Mouse (Mus musculus) heart, adult 8-10 months (tissue): ENCODE results near the gene Sh3bp5. TPM values are rescaled to one million over a fixed set of nuclear protein-coding genes. Genes with fewer than 3 reads are reported as not detected.

Source experiments
- DNase-seq: peaks from one replicate; pipeline ENCODE4 v3.0.0; 2022; ENCODE audit warnings: low spot score
- total RNA-seq, 4 experiments: library from RNA; stranded (reverse); gene quantifications; 2 replicates each; pipeline ENCODE4 v1.2.4; 2022

The Sh3bp5 gene
- total RNA-seq, 4 experiments from 2014 or later, result 38.6 to 50.6 (median 50.1) TPM

DNA sequence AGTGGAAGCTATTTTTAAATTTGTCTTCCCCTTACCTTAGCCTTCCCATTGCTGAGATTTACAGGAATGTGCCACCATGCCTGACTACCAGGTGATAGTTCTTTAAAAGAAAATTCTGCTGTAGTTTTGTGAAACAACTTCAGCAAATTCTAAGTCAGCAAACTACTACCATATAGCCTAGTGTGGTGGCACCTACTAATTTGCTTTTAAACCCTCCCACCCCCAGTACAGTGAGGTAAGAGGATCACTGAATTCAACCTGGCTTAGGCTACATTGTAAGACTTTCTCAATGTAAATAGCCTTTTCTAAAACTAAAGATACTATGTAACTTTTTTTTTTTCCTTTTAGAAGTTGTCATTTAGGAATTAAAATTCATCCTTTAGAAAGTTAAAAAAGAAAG lies 97.9 kb downstream of the Sh3bp5 start:
- no peak for DNase-seq

DNA sequence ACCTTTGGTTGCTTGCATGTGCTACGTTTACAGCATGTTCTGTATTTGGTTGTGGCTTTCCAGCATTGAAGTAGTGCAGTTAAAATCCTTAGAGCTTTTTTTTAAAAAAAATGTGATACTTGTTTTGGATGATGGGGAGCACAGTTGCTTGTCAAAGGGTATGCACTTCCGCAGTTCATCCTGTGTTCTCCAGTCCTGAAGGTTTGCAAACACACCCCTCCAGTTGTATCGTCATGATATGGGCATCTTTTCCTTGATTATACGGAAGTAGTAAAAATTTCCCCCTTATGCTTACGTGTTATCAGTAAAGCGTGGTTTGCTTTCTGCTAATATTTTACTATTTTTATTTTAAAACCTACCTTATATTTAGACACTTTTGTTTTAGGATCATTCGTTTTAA lies 98.5 kb downstream of the Sh3bp5 start:
- DNase-seq, result peak; percentile 9

DNA sequence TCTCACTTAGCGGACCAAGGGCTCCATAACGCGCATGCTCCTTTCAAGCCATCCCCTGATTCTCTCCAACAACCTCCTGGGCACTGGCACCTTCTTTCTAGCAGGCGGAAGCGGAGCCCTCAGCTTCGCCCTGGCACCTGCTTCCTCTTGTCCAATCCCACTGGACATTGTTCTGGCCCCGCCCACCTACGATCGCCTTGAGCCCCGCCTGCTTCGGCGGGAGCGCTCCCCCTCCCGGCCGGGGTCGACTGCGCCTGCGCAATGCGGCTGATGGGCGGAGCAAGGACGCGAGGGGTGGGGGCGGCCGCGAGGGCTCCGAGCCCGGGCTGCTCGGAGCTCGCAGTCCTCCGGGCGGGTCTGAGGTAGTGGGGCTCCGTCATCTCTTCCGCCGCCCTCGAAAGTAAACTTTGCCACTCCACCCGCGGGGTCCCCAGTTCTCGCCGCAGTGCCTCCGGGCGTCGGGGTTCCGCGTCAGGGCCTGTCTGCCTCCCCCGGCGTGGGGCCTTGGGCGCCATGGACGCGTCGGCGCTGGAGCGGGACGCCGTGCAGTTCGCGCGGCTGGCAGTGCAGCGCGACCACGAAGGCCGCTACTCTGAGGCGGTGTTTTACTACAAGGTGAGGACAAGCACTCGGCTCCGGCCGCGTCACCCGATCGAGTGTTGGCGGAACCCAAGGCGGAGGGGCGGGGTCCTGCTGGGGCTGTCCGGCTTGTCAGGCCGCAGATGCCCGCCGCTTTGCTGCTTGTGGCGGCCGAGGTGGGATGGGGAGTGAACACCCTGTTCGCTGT lies 99.3 kb downstream of the Sh3bp5 start, which contains the start of gene Capn7:
Gene Capn7, plus strand, starts transcription at position 270 of the 787 bp plus-strand sequence.
- peak; percentile 96 for DNase-seq

DNA sequence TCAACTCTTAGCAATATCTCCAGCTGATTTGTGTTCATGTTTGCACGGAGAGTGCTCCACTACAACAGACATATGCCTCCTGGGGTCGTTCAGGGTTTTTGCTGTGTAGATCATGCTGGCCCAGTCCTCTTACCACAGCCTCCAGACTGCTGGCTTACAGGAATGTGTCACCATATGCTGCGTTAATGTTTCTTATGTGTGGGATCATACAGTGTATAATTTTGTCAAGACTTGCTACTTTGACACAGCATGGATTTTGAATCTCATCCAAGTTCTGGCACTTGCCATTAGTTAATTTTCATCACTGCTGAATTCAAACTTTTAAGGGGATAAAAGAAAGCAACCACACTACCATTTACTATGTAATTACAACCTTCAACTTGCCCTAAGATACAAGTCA lies 100.1 kb downstream of the Sh3bp5 start:
- DNase-seq, result no peak

DNA sequence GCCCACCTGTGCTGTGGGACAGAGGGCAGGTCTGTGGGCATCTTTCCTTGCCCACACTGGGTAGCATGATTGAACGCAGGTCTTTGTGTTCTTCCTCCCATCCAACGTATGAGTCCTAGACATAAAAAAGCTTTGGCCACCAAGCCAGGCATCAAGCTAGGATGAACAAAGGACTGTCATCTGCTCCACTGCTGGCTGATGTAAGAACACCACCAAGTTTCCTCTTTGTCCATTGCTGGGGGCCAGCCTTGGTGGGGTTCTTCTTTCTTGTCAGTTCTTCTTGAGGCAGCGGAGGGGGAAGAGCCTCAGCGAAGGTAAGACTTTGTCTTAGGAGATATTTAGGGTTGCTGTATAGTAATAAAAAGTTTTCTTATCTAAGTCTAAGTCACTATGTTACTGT lies 104.9 kb downstream of the Sh3bp5 start:
- DNase-seq, result no peak

DNA sequence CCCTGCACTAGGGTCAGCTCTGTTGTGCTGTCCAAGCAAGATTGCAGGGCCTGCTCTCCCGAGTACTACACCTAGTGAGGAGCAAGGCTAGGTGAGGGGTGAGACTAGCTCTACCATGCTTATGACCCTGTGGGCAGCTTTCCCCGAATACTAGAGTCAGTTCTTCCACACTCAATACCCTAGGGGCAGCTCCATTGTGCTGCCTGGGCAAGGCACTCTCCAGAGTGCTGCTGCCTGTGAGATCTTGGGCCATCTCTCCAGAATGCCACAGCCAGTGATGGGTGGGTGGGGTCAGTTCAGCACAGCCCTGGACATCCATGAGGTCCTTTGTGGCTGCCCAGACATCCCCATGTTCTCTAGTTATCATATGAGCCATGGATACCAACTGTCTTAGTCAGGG lies 106.1 kb downstream of the Sh3bp5 start:
- DNase-seq, result no peak

DNA sequence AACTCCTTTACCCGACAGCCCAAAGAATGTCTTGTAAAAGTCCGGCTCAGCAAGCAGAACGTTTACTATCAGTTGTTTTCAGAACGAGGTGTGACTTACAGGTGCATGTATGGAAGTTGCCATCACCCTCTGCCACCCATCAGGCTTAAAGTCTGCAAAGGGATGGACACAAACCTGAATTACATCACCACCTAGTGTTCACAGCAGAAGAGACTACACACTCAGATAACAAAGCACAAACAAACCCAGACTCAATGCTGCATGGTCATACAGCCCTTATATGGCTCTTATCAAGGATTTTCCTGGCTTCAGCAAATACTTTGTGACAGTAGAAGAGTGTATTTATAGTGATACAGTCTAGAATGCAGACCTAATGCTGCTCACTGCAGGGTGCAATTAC lies 108.2 kb downstream of the Sh3bp5 start:
- no peak for DNase-seq

DNA sequence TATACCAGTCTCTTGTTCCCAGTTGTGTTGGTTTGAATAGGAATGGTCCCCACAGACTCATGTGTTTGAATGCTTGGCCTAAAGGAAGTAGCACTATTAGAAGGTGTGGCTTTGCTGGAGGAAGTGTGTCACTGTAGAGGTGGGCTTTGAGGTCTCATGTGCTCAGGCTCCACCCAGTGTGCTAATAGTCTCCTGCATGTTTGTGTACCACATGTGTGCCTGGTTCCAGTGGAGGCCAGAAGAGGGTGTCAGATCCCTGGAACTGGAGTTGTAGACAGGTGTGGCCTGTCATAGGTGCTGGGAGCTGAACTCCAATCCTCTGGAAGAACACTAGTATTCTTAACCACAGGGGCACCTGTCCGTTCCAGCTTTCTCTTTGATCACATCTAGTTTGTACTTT lies 108.7 kb downstream of the Sh3bp5 start:
- no peak for DNase-seq

DNA sequence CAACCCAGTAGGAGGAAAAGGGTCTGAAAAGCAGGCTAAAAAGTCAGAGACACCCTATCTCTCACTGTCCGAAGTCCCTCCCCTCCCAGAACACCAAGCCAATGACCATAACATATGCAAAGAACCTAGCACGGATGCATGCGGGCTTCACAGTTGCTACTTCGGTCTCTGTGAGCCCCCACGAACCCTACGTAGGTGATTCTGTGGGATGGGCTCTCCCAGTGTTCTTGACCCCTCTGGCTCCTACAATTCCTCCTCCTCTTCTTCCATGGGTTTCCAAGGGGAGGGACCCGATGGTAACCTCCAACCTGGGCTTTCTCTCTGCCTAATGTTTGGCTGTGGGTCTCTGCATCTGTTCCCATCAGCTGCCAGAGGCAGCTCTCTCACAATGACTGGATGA lies 109.1 kb downstream of the Sh3bp5 start:
- DNase-seq, result no peak

DNA sequence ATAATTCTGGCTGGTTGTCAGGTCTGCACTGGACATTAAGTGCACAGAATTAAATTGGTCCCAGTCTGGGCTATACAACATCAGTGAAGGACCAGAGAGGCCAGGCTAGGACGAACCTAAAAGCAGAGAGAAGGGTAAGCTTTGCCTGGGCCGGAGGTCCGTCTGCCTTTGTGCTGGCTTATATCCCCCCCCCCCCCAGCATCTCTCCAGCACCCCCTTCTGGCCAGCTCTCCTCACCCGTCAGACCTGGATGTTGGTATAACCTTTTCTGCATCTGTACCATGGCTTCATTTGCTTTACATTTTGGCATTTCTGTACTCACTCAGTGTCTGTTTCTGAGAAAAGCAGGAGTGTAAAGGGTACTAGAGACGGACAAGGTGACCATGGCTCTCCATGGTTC lies 110.3 kb downstream of the Sh3bp5 start:
- no peak for DNase-seq

DNA sequence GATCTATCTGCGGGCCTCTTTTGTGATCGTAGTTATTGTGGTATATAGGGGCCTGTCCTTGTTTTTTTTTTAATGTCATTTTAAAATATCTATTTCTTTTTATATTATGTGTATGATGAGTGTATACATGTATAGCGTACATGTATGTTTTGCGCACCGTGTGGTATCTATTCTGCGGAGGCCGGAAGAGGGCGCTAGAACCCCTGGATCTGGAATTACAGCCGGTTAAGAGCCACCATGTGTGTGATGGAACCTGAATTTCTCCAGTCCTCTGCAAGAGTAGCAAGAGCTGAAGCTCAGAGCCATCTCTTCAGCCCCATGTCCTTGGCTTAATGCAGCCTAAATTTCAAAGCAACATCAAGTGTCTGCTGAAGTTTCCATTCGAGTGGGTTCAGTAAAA lies 111.0 kb downstream of the Sh3bp5 start:
- no peak for DNase-seq

DNA sequence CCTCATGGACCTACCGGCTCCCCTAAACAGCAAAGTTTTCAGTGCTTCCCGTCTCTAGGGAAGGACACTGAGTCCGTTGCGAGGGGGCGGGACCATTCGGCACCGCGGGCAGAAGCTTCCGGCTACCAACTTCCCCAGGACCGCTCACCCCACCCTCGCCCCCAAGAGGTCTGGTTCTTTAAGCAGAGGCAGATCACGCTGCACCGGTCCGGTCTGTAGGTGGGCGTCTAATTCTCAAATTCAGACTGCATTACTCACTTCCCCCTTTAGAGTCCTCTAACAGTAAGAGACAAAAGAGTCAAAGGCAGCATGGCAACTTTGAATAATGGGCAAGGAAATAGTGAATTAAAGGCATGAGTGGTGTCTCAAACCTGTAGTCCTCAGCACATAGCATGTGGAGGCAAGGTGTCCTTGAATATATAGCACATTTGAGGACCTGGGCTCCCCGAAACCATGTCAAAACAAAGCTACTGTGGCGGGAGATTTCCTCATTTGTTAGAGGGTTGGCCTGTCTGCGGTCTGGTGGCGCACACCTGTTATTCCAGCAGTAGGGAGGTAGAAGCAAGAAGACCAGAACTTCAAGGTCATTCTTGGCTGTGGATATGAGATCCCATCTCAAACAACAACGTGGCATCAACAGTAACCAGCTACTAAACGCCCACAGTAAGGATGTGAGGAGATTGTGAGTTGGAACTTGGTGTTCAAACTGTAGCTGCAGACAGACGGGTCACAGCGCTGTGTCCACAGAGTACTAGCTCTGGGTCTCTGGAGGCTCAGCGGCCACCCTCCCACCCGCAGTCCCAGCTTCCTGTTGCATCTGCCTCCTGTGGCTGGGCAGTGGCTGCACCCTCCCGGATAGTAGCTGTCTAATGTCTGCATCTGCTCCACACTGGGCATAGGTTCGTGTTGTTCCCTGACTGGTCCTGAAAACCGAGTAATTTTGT lies 111.8 kb downstream of the Sh3bp5 start, which contains the start of gene Dnah1:
Gene Dnah1, minus strand, starts transcription at position 48 of the 944 bp plus-strand sequence.
- peak; percentile 15 for DNase-seq

DNA sequence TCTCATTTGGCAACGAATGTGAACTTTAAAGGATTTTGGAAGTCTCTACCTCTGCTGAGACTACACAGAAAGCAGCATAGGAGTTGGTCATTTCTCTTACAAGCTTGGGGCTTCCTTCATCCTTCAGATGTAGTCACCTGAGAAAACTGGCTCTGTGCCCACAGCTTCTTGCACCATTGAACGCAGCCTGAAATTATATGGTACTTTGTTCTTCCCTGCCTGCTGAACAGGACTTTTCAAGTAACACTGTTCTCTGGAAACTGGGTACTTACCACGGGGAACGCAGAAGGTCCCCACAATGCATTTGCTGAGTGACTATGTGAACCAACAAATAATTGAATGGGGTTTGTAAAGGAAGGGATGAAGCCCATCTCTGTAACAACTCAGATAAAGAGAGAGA lies 112.7 kb downstream of the Sh3bp5 start:
- DNase-seq, result no peak

DNA sequence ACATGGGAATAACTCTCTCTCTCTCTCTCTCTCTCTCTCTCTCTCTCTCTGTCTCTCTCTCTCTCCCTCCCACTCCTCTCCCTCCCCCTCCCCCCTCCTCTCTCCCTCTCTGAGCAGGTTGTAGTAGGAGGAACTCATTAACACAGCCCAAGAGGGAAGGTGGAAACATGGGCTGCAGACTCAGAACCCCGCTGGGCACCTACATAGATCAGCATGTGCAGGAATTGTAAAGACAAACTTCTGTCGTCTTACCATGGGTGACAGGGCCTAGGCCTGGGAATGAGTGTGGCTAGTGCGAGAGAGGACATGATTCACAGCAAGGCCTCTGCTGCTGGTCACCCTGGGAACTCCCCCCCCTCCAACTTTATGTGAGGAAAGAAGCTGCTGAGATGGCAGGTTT lies 113.7 kb downstream of the Sh3bp5 start:
- no peak for DNase-seq

DNA sequence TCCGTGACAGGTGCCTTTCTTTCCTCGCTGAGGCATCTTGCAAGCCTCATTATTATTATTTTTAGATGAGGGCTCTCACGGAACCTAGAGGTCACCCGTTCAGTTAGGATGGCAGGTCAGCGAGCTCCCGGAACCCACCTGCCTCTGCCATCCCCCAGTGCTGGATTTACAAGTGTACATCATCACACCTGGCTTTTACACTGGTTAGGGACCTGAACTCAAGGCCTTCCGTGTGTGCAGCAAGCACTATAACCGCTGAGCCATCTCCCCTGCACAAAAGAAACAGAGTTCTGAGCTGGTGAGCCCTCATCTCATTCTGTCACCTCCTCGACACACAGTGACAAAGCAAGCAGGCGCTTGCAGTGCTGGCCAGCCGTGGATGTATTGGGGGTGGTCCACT lies 114.7 kb downstream of the Sh3bp5 start:
- no peak for DNase-seq

DNA sequence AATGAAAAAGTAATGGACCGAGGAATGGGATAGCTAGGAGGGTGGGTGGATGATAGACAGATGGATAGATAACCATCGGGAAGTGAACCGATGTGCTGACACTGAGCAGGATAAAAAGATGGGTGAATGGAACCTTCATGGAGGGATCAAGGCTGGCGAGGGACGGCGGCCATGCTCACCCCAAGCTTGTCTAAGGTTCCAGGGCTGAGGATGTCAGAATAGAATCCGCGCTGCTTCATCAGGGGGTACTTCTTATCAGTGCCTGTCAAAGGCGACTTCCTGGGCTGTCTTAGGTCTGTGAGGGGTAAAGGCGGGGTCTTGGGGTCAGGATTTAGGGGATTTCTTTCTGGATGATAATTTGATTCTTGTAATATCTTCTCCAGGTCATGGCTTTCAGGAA lies 116.3 kb downstream of the Sh3bp5 start:
- no peak for DNase-seq

DNA sequence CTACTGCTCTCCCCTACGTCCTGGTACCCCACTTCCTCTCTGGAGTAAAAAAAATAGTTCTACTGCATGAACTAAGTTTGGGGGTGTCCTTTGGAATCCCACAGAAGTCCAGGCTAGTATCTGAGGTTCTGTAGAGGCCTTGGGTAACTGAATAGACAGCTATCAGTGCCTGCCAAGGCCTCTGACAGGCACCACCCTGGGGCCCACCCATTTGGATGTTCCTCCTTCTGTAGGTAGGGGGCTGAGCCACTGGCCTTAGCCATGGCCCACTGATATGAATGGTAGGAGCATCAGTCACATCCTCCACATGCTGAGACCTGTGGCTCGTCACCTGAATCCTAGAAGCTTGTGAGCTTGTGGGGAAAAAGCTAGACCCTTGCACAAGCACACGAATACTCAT lies 118.1 kb downstream of the Sh3bp5 start:
- DNase-seq, result no peak

DNA sequence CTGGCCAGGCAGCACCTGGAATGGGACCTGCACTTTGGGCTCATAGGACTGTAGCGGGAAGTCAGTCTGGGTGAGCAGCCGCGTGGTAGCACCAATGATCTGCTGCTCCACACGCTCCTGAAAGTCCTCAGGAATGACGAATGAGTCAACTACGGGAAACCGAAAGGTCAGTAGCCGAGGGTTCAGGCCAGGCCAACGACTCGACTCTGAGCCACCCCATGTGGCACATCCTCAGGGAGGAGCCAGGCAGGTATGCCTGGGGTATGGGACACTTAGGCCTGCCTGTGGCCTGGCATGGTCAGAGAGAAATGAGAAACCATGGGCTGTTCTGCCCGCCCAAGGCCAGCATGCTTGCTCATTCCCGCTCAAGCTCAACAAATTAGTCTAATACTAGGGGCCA lies 119.3 kb downstream of the Sh3bp5 start:
- DNase-seq, result no peak

DNA sequence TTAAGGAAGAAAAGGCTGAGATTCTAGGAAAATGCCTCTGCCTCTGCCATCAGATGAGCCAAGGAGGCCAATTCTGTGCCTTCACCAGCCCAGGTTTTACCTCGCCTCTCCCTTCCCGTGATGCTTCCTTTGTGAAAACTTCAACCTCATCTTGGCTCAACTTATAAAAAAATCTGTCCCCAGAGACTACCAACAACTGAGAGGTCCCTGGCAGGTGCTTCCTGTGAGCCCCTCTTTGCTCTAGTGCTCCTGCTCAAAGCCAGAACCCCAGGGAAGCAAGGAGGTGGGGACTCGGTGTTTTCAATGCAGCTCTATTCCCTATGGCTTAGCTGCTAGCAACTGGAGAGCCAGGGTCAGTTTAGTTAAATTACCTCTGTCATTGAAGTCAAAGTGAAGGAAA lies 122.7 kb downstream of the Sh3bp5 start:
- no peak for DNase-seq
